Comparison of ENCODE assay signal across 11 mouse cellular contexts in genomic region chr19:47122802-47123201, GRCm38 (mm10). TPM values are rescaled to one million over a fixed set of nuclear protein-coding genes. Genes with fewer than 3 reads are reported as not detected.
DNase-seq lines count a peak whose midpoint lies in the region; ATAC-seq and TF ChIP-seq lines count a peak whose summit lies in the region.
"Had no signal": no experiment of that assay in that cellular context is flagged by ENCODE, and none has a peak within 500 bp of the region (broad histone marks: within the 10 kb centered on the region; RNA-seq: fewer than 3 reads in every experiment).

No protein-coding gene starts in this region.

- H3K79me2 ChIP-seq in liver, adult 2 months (ENCODE audit: control insufficient read depth, insufficient read depth, low read length) = no peaks in the 10 kb centered on the region

- DNase-seq in cerebellum, adult 2 months = no peak
- DNase-seq in cerebellum, adult 11 months = no peak
- no peak for DNase-seq in liver, adult 2 months (ENCODE audit: extremely low read depth, low read depth, low spot score)
- DNase-seq in liver, embryonic 11.5 days (ENCODE audit: low spot score) = no peak
- peak; percentile 40 for DNase-seq in c-Kit-positive CD71-positive TER-119-negative erythroid progenitor cells, embryonic 14.5 days (ENCODE audit: low read depth)
- DNase-seq in gastrocnemius, postnatal 36 days = no peak
- DNase-seq in left cerebral cortex, postnatal 36 days (ENCODE audit: low spot score in 2 of 2) = no peak

- TF ChIP-seq CTCF in cerebellum, adult 2 months (IDR thresholded peaks at IDR 0.05; ENCODE audit: borderline replicate concordance, insufficient read depth, low read depth, low read length) = peak; percentile 55; the same call in 1 of the 2 replicates
- TF ChIP-seq CTCF in liver, adult 2 months (IDR thresholded peaks at IDR 0.05; ENCODE audit: low read depth, low read length) = peak; percentile 72

- TF ChIP-seq POLR2A in cerebellum, adult 2 months (IDR thresholded peaks at IDR 0.05; ENCODE audit: borderline replicate concordance, insufficient read depth, low read length) = no peak
- TF ChIP-seq POLR2A in liver, adult 2 months (IDR thresholded peaks at IDR 0.05; ENCODE audit: extremely low read depth, insufficient read depth, low read length) = no peak

- peaks cover 39% of the 10 kb centered on the region for H3K36me3 ChIP-seq in liver, adult 2 months (ENCODE audit: control insufficient read depth, insufficient read depth, low read length)
- H3K36me3 ChIP-seq in liver, embryonic 11.5 days (ENCODE audit: control insufficient read depth, insufficient read depth, low read length) = peaks cover 36% of the 10 kb centered on the region

- no peak overlapping the region for H3K9ac ChIP-seq in liver, adult 2 months (ENCODE audit: low read depth, low read length)
- H3K9ac ChIP-seq in liver, embryonic 11.5 days (ENCODE audit: low read depth, low read length) = no peak overlapping the region

- H3K27me3 ChIP-seq in cerebellum, adult 2 months (ENCODE audit: control insufficient read depth, insufficient read depth, low read length) = no peaks in the 10 kb centered on the region
- H3K27me3 ChIP-seq in liver, adult 2 months (ENCODE audit: control insufficient read depth, insufficient read depth, low read length) = no peaks in the 10 kb centered on the region
- H3K27me3 ChIP-seq in liver, embryonic 11.5 days (replicated peaks; ENCODE audit: control insufficient read depth, insufficient read depth, low read length) = no peaks in the 10 kb centered on the region
- H3K27me3 ChIP-seq: Patski had no signal

- no peak overlapping the region for H3K4me2 ChIP-seq in liver, embryonic 11.5 days

- no peaks in the 10 kb centered on the region for H3K9me3 ChIP-seq in liver, embryonic 11.5 days (ENCODE audit: control insufficient read depth, low read length)

- no peak overlapping the region for H3K27ac ChIP-seq in cerebellum, adult 2 months (ENCODE audit: insufficient read depth, low read length)
- no peak overlapping the region for H3K27ac ChIP-seq in liver, adult 2 months (replicated peaks; ENCODE audit: insufficient read depth, low read depth, low read length)
- no peak overlapping the region for H3K27ac ChIP-seq in liver, embryonic 11.5 days (ENCODE audit: low read depth, low read length)

- H3K4me3 ChIP-seq in cerebellum, adult 2 months (replicated peaks; ENCODE audit: insufficient read depth, low read depth, low read length) = no peak overlapping the region
- H3K4me3 ChIP-seq in liver, adult 2 months (ENCODE audit: insufficient read depth, low read depth, low read length) = no peak overlapping the region
- no peak overlapping the region for H3K4me3 ChIP-seq in liver, embryonic 11.5 days (ENCODE audit: low read depth, low read length)
- H3K4me3 ChIP-seq: myocyte had no signal

- 31% methylated on average over 2 of the region's 2 CpGs for WGBS in cerebellum, adult 2 months
- 26% methylated on average over 2 of the region's 2 CpGs for WGBS in liver, adult 2 months
- 23% methylated on average over 2 of the region's 2 CpGs for WGBS in liver, embryonic 11.5 days

- intact Hi-C loops in gastrocnemius, postnatal 36 days (cut with DNase I) = loop anchor here (1.0 kb wide), 1 partner anchor 43 kb away; no protein-coding TSS in a partner anchor
- intact Hi-C loops in left cerebral cortex, postnatal 36 days (cut with DNase I) = no loop called here

- no peaks in the 10 kb centered on the region for H3K4me1 ChIP-seq in cerebellum, adult 2 months (ENCODE audit: control insufficient read depth, insufficient read depth, low read length)
- H3K4me1 ChIP-seq in liver, adult 2 months (ENCODE audit: control insufficient read depth, insufficient read depth, low read length) = no peaks in the 10 kb centered on the region
- no peaks in the 10 kb centered on the region for H3K4me1 ChIP-seq in liver, embryonic 11.5 days (replicated peaks; ENCODE audit: control insufficient read depth, insufficient read depth, low read length)

- no peak for ATAC-seq in liver, embryonic 11.5 days (replicated peaks; ENCODE audit: low FRiP score)
- 0 out of 2 replicates have a peak, but pooled peaks have one; percentile 66 for ATAC-seq in monocyte, adult 5-6 weeks (replicated peaks; ENCODE audit: insufficient number of reproducible peaks, low FRiP score, low TSS enrichment, poor library complexity, severe bottlenecking)
- ATAC-seq: Patski had no signal

RNA-seq across cellular contexts. Expression of gene Calhm2, which starts 15.3 kb away (rescaled TPM):
- 1.3 and 1.4 TPM in 2 replicates for polyA plus RNA-seq in cerebellum, adult 2 months (2012; rRNA removed)
- 1.5 and 2.6 TPM in 2 replicates for total RNA-seq in liver, adult 2 months (2014; rRNA removed)
- polyA plus RNA-seq in liver, adult 2 months (2012; rRNA removed) = 1.3 and 2.0 TPM in 2 replicates
- polyA plus RNA-seq in liver, embryonic 11.5 days (2014; fragmentation: Nextera tagmentation; extraction: Ambion mirVana) = 1.2 and 1.5 TPM in 2 replicates
- total RNA-seq in monocyte, adult 5-6 weeks (2017) = 28.2 to 57.6 TPM (median 36.5 TPM) in 3 replicates
- 1 to 10 TPM; 1.4 to 2.4 TPM for total RNA-seq in gastrocnemius, postnatal 36 days (2021)
- total RNA-seq in left cerebral cortex, postnatal 36 days (2021) = 1 to 10 TPM; 6.1 to 6.7 TPM

RNA-seq across cellular contexts. Expression of gene Calhm1, which starts 21.3 kb away (rescaled TPM):
- polyA plus RNA-seq in cerebellum, adult 2 months (2012; rRNA removed) = not detected in 2 replicates
- total RNA-seq in liver, adult 2 months (2014; rRNA removed) = not detected in 2 replicates
- polyA plus RNA-seq in liver, adult 2 months (2012; rRNA removed) = not detected in 2 replicates
- polyA plus RNA-seq in liver, embryonic 11.5 days (2014; fragmentation: Nextera tagmentation; extraction: Ambion mirVana) = not detected in 2 replicates
- not detected in 3 replicates for total RNA-seq in monocyte, adult 5-6 weeks (2017)
- total RNA-seq in gastrocnemius, postnatal 36 days (2021) = not detected
- total RNA-seq in left cerebral cortex, postnatal 36 days (2021) = not detected
- total RNA-seq: heart, postnatal 10 days had no signal
- polyA plus RNA-seq: myocyte, Patski had no signal

RNA-seq across cellular contexts. Expression of gene Pdcd11, which starts 32.2 kb away (rescaled TPM):
- polyA plus RNA-seq in cerebellum, adult 2 months (2012; rRNA removed) = 16.2 and 16.6 TPM in 2 replicates
- 7.1 and 8.3 TPM in 2 replicates for total RNA-seq in liver, adult 2 months (2014; rRNA removed)
- 4.4 and 6.1 TPM in 2 replicates for polyA plus RNA-seq in liver, adult 2 months (2012; rRNA removed)
- 18.4 and 18.8 TPM in 2 replicates for polyA plus RNA-seq in liver, embryonic 11.5 days (2014; fragmentation: Nextera tagmentation; extraction: Ambion mirVana)
- total RNA-seq in monocyte, adult 5-6 weeks (2017) = 15.6 to 24.0 TPM (median 18.9 TPM) in 3 replicates
- total RNA-seq in gastrocnemius, postnatal 36 days (2021) = 1 to 10 TPM; 6.4 to 8.0 TPM
- total RNA-seq in left cerebral cortex, postnatal 36 days (2021) = 10 to 100 TPM; 12.5 to 16.2 TPM

RNA-seq across cellular contexts. Expression of gene Usmg5, which starts 32.4 kb away (rescaled TPM):
- polyA plus RNA-seq in cerebellum, adult 2 months (2012; rRNA removed) = 977 and 998 TPM in 2 replicates
- 264 and 266 TPM in 2 replicates for total RNA-seq in liver, adult 2 months (2014; rRNA removed)
- 125 and 171 TPM in 2 replicates for polyA plus RNA-seq in liver, adult 2 months (2012; rRNA removed)
- polyA plus RNA-seq in liver, embryonic 11.5 days (2014; fragmentation: Nextera tagmentation; extraction: Ambion mirVana) = 1,203 and 1,215 TPM in 2 replicates
- total RNA-seq in monocyte, adult 5-6 weeks (2017) = 231 to 250 TPM (median 231 TPM) in 3 replicates
- total RNA-seq in gastrocnemius, postnatal 36 days (2021) = 1,000 to 10,000 TPM; 1,041 to 1,197 TPM
- 100 to 1,000 TPM; 648 to 693 TPM for total RNA-seq in left cerebral cortex, postnatal 36 days (2021)

RNA-seq across cellular contexts. Expression of gene Calhm3, which starts 34.8 kb away (rescaled TPM):
- not detected in 2 replicates for polyA plus RNA-seq in cerebellum, adult 2 months (2012; rRNA removed)
- total RNA-seq in liver, adult 2 months (2014; rRNA removed) = not detected in 2 replicates
- polyA plus RNA-seq in liver, adult 2 months (2012; rRNA removed) = not detected in 2 replicates
- not detected in 2 replicates for polyA plus RNA-seq in liver, embryonic 11.5 days (2014; fragmentation: Nextera tagmentation; extraction: Ambion mirVana)
- total RNA-seq in monocyte, adult 5-6 weeks (2017) = not detected in 3 replicates
- total RNA-seq in gastrocnemius, postnatal 36 days (2021) = not detected
- total RNA-seq in left cerebral cortex, postnatal 36 days (2021) = not detected
- total RNA-seq: heart, postnatal 10 days had no signal
- polyA plus RNA-seq: myocyte, Patski had no signal
